Mouse (Mus musculus): Measurements from ENCODE around the gene Large1. TPM values are rescaled to one million over a fixed set of nuclear protein-coding genes. Genes with fewer than 3 reads are reported as not detected.

The Large1 gene
- polyA plus RNA-seq, 2 experiments: 15.0 to 20.6 TPM

DNA sequence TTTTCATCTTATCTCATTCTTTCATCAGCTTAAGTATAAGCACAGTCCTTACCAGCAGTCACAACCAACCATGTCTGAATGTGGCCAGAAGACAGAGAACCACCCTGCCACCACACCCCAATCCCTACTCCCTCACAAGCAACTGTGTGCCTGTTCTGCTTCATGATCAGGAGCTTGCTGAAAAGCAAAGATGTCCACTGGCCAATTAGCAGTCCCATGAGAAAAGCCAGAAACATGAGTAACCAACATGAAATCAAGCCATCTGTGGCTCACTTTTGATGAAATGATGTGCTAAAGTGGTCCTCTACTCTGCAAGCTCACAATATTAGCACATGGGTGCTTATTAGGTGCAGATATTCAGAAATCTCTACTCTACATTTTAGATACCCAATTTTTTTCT is 57.8 kb downstream of the Large1 start:
- Histone ChIP-seq H3K9ac (ENCODE audit: low read depth, low read length, severe bottlenecking) (no peak overlapping the region), H3K4me2 (replicated peaks; ENCODE audit: low read depth, low read length, severe bottlenecking) (no peak overlapping the region), H3K4me3 (replicated peaks; ENCODE audit: low read length) (no peak overlapping the region), H3K27ac (replicated peaks; ENCODE audit: low read depth, low read length) (no peak overlapping the region), H3K27me3 (ENCODE audit: control insufficient read depth, insufficient read depth, low read length) (no peaks in the 10 kb centered on the region), H3K9me3 (ENCODE audit: control insufficient read depth, low read length) (no peaks in the 10 kb centered on the region), H3K36me3 (ENCODE audit: control insufficient read depth, insufficient read depth, low read length) (no peaks in the 10 kb centered on the region), H3K4me1 (ENCODE audit: control insufficient read depth, insufficient read depth, low read length) (no peaks in the 10 kb centered on the region)
- DNase-seq (ENCODE audit: low spot score) (no peak), ATAC-seq (ENCODE audit: low FRiP score, low read depth) (no peak)
- no peak for TF ChIP-seq POLR2A (IDR thresholded peaks at IDR 0.05; ENCODE audit: borderline replicate concordance, extremely low read depth, insufficient read depth, insufficient read length)

DNA sequence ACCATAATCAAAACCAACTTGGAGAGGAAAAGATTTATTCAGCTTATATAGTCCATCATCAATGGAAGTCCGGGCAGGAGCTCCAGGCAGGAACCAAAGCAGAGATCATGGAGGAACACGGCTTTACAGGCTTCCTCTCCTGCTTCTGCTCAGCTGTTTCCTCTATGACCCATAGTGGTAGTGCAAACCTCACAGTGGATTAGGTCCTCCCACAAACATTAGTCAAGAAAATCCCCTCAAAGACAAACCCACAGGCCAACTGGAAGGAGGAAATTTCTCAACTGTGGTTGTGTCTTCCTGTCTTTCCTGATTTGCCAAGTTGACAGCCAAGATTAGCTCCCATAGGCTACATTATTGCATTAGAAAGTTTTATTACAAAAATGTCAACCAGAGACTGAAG is 59.7 kb downstream of the Large1 start:
- ATAC-seq (ENCODE audit: low FRiP score, low read depth): no peak
- no peak overlapping the region for H3K4me2 ChIP-seq (replicated peaks; ENCODE audit: low read depth, low read length, severe bottlenecking)
- H3K4me1 ChIP-seq (ENCODE audit: control insufficient read depth, insufficient read depth, low read length): no peaks in the 10 kb centered on the region
- H3K9ac ChIP-seq (ENCODE audit: low read depth, low read length, severe bottlenecking): no peak overlapping the region
- no peak for TF ChIP-seq POLR2A (IDR thresholded peaks at IDR 0.05; ENCODE audit: borderline replicate concordance, extremely low read depth, insufficient read depth, insufficient read length)
- H3K9me3 ChIP-seq (ENCODE audit: control insufficient read depth, low read length): no peaks in the 10 kb centered on the region
- no peaks in the 10 kb centered on the region for H3K27me3 ChIP-seq (ENCODE audit: control insufficient read depth, insufficient read depth, low read length)
- H3K36me3 ChIP-seq (ENCODE audit: control insufficient read depth, insufficient read depth, low read length): no peaks in the 10 kb centered on the region
- WGBS: 71% methylated on average over 2 of the region's 2 CpGs
- DNase-seq (ENCODE audit: low spot score): no peak
- H3K27ac ChIP-seq (replicated peaks; ENCODE audit: low read depth, low read length): no peak overlapping the region
- no peak overlapping the region for H3K4me3 ChIP-seq (replicated peaks; ENCODE audit: low read length)

- Histone ChIP-seq H3K27ac (replicated peaks; ENCODE audit: low read depth, low read length) (no peak overlapping the region), H3K9ac (ENCODE audit: low read depth, low read length, severe bottlenecking) (no peak overlapping the region), H3K4me2 (replicated peaks; ENCODE audit: low read depth, low read length, severe bottlenecking) (no peak overlapping the region), H3K4me3 (replicated peaks; ENCODE audit: low read length) (no peak overlapping the region), H3K27me3 (ENCODE audit: control insufficient read depth, insufficient read depth, low read length) (no peaks in the 10 kb centered on the region), H3K4me1 (ENCODE audit: control insufficient read depth, insufficient read depth, low read length) (no peaks in the 10 kb centered on the region), H3K9me3 (ENCODE audit: control insufficient read depth, low read length) (no peaks in the 10 kb centered on the region), H3K36me3 (ENCODE audit: control insufficient read depth, insufficient read depth, low read length) (no peaks in the 10 kb centered on the region)
- no peak for TF ChIP-seq POLR2A (IDR thresholded peaks at IDR 0.05; ENCODE audit: borderline replicate concordance, extremely low read depth, insufficient read depth, insufficient read length)
- DNase-seq (ENCODE audit: low spot score) (no peak), ATAC-seq (ENCODE audit: low FRiP score, low read depth) (no peak)
- WGBS: 66% methylated on average over 2 of the region's 2 CpGs
Observed at GRCm38 (mm10) chr8:73291630-73292029, 61.7 kb downstream of the Large1 start.

GRCm38 (mm10) chr8:73290636-73291035 is 62.7 kb downstream of the Large1 start:
- no peak overlapping the region for H3K27ac ChIP-seq (replicated peaks; ENCODE audit: low read depth, low read length)
- TF ChIP-seq POLR2A (IDR thresholded peaks at IDR 0.05; ENCODE audit: borderline replicate concordance, extremely low read depth, insufficient read depth, insufficient read length): no peak
- DNase-seq (ENCODE audit: low spot score) (no peak), ATAC-seq (ENCODE audit: low FRiP score, low read depth) (no peak)
- WGBS: 89% methylated on average over 2 of the region's 2 CpGs
- no peak overlapping the region for H3K4me3 ChIP-seq (replicated peaks; ENCODE audit: low read length)
- H3K9me3 ChIP-seq (ENCODE audit: control insufficient read depth, low read length): no peaks in the 10 kb centered on the region
- no peaks in the 10 kb centered on the region for H3K4me1 ChIP-seq (ENCODE audit: control insufficient read depth, insufficient read depth, low read length)
- H3K36me3 ChIP-seq (ENCODE audit: control insufficient read depth, insufficient read depth, low read length): no peaks in the 10 kb centered on the region
- no peaks in the 10 kb centered on the region for H3K27me3 ChIP-seq (ENCODE audit: control insufficient read depth, insufficient read depth, low read length)
- H3K4me2 ChIP-seq (replicated peaks; ENCODE audit: low read depth, low read length, severe bottlenecking): no peak overlapping the region
- H3K9ac ChIP-seq (ENCODE audit: low read depth, low read length, severe bottlenecking): no peak overlapping the region

DNA sequence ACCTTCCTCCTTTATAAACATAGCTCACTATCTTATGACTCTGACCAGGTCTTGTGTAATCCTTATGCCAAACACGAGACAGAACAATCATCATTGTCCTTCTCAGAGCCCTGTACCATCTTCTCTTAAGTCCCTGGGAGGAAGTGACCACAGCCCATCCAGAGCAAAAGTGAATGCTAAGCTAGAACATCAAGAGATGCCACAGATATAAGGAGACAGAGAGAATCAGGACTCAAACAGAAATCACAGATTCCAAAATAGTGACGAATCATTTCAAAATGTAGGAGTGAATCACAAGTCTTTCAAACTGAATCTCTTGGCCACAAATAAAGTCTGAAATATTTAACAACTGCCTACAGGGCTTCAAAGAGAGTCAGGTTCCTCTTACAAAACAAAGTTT is 63.5 kb downstream of the Large1 start:
- Histone ChIP-seq H3K4me1 (ENCODE audit: control insufficient read depth, insufficient read depth, low read length) (no peaks in the 10 kb centered on the region), H3K9ac (ENCODE audit: low read depth, low read length, severe bottlenecking) (no peak overlapping the region), H3K4me2 (replicated peaks; ENCODE audit: low read depth, low read length, severe bottlenecking) (no peak overlapping the region), H3K27me3 (ENCODE audit: control insufficient read depth, insufficient read depth, low read length) (no peaks in the 10 kb centered on the region), H3K4me3 (replicated peaks; ENCODE audit: low read length) (no peak overlapping the region), H3K9me3 (ENCODE audit: control insufficient read depth, low read length) (no peaks in the 10 kb centered on the region), H3K36me3 (ENCODE audit: control insufficient read depth, insufficient read depth, low read length) (no peaks in the 10 kb centered on the region), H3K27ac (replicated peaks; ENCODE audit: low read depth, low read length) (no peak overlapping the region)
- ATAC-seq (ENCODE audit: low FRiP score, low read depth): no peak
- TF ChIP-seq POLR2A (IDR thresholded peaks at IDR 0.05; ENCODE audit: borderline replicate concordance, extremely low read depth, insufficient read depth, insufficient read length): no peak
- WGBS: 89% methylated on average over 2 of the region's 2 CpGs
- DNase-seq (ENCODE audit: low spot score): no peak

DNA sequence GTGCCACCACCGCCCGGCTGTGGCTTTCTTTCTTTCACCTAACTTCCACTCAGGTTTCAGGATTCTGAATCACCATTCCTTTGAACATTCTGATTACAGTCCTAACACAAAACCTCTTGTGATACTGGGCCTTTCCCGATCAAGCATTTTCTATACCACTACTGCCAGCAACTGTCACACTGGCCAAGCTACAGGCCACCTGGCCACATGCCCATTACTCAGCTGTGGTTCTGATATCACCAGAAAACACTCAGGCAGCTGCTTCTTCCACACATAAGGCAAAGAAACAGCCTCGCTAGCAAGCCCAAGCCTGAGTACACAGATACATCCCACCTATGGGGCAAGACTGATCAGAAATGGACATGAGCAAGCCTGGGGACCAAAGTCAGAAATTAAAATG is 71.3 kb downstream of the Large1 start:
- DNase-seq (ENCODE audit: low spot score): no peak
- no peak for TF ChIP-seq POLR2A (IDR thresholded peaks at IDR 0.05; ENCODE audit: borderline replicate concordance, extremely low read depth, insufficient read depth, insufficient read length)
- WGBS: 88% methylated on average over 4 of the region's 4 CpGs

More for the DNA sequence above, 71.3 kb downstream of the Large1 start:
- Histone ChIP-seq H3K9me3 (ENCODE audit: control insufficient read depth, low read length) (no peaks in the 10 kb centered on the region), H3K27ac (replicated peaks; ENCODE audit: low read depth, low read length) (no peak overlapping the region), H3K4me1 (ENCODE audit: control insufficient read depth, insufficient read depth, low read length) (no peaks in the 10 kb centered on the region), H3K36me3 (ENCODE audit: control insufficient read depth, insufficient read depth, low read length) (no peaks in the 10 kb centered on the region), H3K4me2 (replicated peaks; ENCODE audit: low read depth, low read length, severe bottlenecking) (no peak overlapping the region), H3K9ac (ENCODE audit: low read depth, low read length, severe bottlenecking) (no peak overlapping the region), H3K27me3 (ENCODE audit: control insufficient read depth, insufficient read depth, low read length) (no peaks in the 10 kb centered on the region), H3K4me3 (replicated peaks; ENCODE audit: low read length) (no peak overlapping the region)
- ATAC-seq (ENCODE audit: low FRiP score, low read depth): no peak

All from limb, embryonic 14.5 days (tissue).